Mouse (Mus musculus) lung, adult 2 months (tissue): Measurements from ENCODE around the gene Gm20388. TPM values are rescaled to one million over a fixed set of nuclear protein-coding genes. Genes with fewer than 3 reads are reported as not detected.

Source experiments
- DNase-seq: peaks from one replicate; pipeline ENCODE4 v3.0.0; 2022
- H3K4me1 ChIP-seq: fragments of 200-500 bp; 2 replicates; pipeline ENCODE4 v1.6.1; 2011; ENCODE audit warnings: low read length; ENCODE audit not compliant: control insufficient read depth, insufficient read depth
- H3K4me3 ChIP-seq: fragments of 200-500 bp; replicated peaks from 2 replicates; pipeline ENCODE3; 2011; ENCODE audit warnings: low read depth, mild to moderate bottlenecking, control low read depth, low read length; ENCODE audit errors: extremely low read depth
- CTCF ChIP-seq: fragments of 200-500 bp; IDR thresholded peaks from 2 replicates; pipeline ENCODE4 v1.5.1; 2011; ENCODE audit warnings: mild to moderate bottlenecking, low read length, control low read depth; ENCODE audit not compliant: insufficient read depth
- POLR2A ChIP-seq: fragments of 200-500 bp; IDR thresholded peaks from 2 replicates; pipeline ENCODE4 v1.6.1; 2011; ENCODE audit warnings: low read depth, mild to moderate bottlenecking, control low read depth, low read length, borderline replicate concordance; ENCODE audit errors: extremely low read depth
- WGBS: fragments of 180-500 bp; shearing (Covaris S2); methylation state at CpG from one replicate; pipeline ENCODE4 v1.1.7; 2018; 5-methylcytosine and 5-hydroxymethylcytosine counted together
- polyA plus RNA-seq: library from polyadenylated mRNA; depleted of rRNA; stranded (reverse); fragments of >200 nt; gene quantifications from 2 replicates; pipeline ENCODE4 v1.2.3, GENCODE M21; 2012

The Gm20388 gene
- polyA plus RNA-seq, 1 experiment = 67.8 TPM

DNA sequence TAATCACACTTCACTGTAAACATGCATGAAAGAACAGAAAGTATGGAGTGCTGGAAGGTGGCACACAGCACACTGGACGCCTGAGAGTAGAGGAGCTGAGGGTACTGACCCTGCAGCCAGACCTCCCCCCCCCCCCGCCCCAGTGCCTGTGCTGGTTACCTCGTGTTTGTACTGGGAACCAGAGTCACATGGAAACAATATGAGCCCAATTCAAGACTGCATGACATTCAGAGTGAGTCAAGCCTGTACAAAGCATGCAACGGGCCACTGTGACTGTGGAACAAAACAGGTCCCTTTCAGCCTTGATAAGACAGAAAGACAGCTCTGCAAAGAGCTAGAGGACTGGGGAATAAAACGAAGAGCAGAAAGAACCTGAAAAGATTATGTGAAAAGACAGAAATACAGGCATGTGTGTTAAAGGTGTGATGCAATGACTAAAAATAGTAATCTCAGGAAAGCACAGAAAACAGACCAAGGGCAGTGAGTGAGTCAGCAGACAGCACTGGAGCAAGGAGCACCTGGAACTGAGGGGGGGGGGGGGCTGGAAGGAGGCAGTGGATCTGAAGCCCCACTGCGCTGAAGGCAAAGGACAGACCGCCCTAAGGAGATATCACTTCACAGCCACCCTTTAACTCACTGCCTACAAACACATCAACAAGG, 3012.9 kb downstream of the Gm20388 start:
- Histone ChIP-seq H3K4me3 (no peak overlapping the region), H3K4me1 (peaks cover 16% of the 10 kb centered on the region)
- TF ChIP-seq POLR2A (no peak), CTCF (no peak)
- WGBS = 55% methylated on average over 7 of the region's 7 CpGs
- DNase-seq = no peak

DNA sequence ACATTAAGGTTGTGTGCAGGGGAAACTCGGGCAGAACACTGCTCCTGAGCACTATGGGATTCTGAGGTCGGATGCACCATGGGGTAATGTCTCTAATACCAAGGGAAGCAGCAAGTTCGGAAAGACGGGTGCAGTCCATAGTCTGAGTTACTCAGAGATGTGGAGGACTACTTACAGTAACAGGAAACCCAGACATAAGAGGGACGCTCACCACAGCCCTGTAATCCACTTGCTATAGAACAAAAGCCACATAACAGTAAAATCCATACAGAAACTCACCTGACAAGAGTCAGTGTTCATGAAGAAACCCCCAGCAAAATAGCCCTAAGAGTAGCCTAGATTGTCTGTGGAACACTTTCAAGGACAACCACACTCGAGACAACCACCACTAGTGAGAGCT, 3013.4 kb downstream of the Gm20388 start:
- Histone ChIP-seq H3K4me3 (no peak overlapping the region), H3K4me1 (peaks cover 17% of the 10 kb centered on the region)
- no peak for TF ChIP-seq CTCF
- TF ChIP-seq POLR2A = no peak
- DNase-seq = no peak
- 42% methylated on average over 6 of the region's 6 CpGs for WGBS

DNA sequence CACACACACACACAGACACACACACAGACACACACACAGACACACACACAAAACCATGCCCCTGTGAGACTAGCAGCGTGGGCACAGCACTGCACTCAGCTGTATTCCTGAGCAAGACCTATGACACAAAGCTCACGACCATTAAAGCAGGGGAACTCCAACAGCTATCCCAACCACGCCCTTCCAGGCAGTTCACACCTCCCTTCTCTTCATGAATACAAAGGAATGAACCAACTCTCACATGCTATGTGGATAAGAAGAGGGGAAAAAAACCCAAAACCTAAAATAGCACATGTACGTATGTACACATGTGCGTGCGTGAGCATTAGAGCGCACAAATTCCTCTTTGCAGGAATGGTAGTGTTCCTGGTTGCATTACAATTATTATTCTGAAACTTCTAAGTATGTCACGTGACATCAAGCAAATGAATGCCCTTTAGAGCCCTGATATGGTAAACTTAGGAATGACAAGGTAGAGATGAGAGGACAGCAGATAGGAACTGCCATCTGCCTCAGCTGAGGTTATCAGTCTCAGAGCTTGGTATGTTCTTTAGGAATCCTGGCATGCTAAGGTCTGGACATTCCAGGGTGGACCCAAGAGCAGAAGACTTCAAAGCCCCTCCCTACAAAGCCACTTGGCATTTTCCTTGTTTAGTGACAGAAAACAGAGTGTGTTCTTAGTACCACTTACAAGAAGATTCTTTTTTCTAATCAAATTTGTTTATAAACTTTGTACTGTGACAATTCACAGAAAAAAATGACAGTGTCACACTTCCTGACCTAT, 3015.5 kb downstream of the Gm20388 start:
- 72% methylated on average over 8 of the region's 8 CpGs for WGBS

DNA sequence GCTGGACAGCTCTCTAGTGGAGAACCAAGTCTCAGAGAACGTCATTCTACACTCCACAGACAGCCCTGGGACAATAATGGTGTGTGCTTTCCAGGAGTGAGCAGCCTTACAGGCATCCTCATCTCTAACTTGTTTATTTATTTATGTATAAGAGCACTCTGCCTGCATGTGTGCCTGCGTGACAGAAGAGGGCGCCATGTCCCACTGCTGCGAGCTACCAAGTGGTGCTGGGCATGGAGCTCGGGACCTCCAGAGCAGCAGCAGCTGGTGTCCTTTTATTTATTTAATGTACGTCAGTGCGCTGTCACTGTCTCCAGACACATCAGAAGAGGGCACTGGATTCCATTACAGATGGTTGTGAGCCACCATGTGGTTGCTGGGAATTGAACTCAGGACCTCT, 3016.1 kb downstream of the Gm20388 start:
- TF ChIP-seq CTCF (0 out of 2 replicates have a peak, but pooled peaks have one; percentile 27), POLR2A (no peak)
- Histone ChIP-seq H3K4me1 (peaks cover 21% of the 10 kb centered on the region), H3K4me3 (no peak overlapping the region)
- no peak for DNase-seq
- 77% methylated on average over 7 of the region's 7 CpGs for WGBS

More for the DNA sequence above, 3015.5 kb downstream of the Gm20388 start:
- TF ChIP-seq POLR2A = no peak
- no peak for TF ChIP-seq CTCF
- Histone ChIP-seq H3K4me3 (no peak overlapping the region), H3K4me1 (peaks cover 21% of the 10 kb centered on the region)
- DNase-seq = no peak

DNA sequence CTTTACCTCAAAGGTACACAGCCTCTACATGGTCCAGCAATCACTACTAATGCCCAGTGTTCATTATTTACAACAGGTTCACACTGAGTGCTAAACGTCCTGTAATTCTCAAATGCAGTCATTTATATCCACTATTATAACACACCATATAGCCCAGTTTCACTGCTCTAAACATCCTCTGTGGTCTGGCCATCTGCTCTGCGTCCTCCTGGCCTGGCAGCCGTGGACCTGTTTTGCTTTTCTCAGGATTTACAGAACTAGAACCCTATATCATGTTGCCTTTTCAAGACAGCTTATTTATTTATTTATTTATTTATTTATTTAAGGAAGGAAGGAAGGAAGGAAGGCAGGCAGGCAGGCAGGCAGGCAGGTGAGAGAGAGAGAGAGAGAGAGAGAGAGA, 3017.2 kb downstream of the Gm20388 start:
- Histone ChIP-seq H3K4me1 (peaks cover 28% of the 10 kb centered on the region), H3K4me3 (no peak overlapping the region)
- no peak for DNase-seq
- no peak for TF ChIP-seq POLR2A
- no peak for TF ChIP-seq CTCF
- 71% methylated on average over 3 of the region's 3 CpGs for WGBS

DNA sequence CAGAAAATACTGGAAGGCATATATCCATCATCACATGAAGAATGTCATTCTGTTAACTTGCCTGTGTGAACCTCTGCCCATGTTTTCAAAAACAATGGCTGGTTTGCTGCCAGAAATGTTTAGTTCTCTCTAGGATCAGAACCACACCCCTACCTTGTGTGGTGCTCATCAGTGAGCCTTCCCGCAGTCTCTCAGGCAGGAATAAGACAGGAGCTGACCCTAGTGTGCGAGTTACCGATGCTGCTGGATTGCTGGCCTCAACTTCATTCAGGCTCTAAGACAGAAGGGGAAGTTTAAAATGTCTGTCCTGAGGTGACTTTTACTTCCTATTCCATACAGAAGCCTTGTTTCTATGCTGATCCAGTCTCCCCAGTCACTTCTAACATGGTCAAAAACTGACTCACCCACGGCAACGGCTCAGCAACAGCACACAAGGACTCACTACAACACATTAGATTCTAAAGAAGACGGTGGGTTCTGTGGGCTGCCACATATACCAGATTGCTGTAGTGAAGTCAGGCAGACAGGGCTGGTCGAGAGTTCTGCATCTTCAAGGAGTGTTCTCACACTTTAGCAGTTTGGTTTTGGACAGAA, 3018.1 kb downstream of the Gm20388 start:
- DNase-seq = no peak
- H3K4me3 ChIP-seq = no peak overlapping the region
- no peak for TF ChIP-seq CTCF
- TF ChIP-seq POLR2A = no peak
- peaks cover 32% of the 10 kb centered on the region for H3K4me1 ChIP-seq
- 53% methylated on average over 7 of the region's 7 CpGs for WGBS

DNA sequence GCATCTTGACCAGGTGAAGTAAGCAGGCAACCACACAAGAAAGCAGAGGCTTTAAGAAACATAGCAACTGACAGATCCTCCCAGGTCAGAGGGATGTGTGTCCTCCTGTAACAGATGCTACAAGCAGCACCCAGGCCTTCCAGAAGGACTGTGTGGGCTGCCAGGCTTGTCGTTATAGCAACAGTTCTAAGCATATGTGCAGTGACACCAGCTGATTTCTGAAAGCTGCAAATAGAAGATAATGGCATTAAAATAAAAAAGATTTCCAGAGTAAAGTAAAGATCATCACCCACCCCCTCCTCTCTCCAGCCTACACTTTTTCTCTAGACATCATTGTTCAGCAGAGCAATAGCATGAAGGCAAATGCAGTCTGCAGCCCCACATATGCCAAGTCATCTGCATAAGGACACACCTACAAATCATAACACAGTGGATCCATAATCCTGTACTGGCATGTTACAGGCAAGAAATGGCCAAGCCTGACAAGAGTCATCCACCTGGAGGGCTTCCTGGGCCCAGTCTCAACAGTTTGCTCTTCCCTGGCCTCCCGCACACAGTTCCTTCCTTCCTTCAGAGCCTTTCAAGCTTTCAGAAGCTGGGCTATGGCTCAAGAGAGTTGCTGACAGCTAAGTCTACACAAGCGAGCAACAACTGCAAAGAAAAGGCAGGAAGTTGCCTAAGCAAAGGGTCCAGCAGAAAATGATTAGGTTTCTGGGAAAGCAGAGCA, 3021.4 kb downstream of the Gm20388 start:
- TF ChIP-seq POLR2A = no peak
- TF ChIP-seq CTCF = no peak
- Histone ChIP-seq H3K4me3 (no peak overlapping the region), H3K4me1 (peaks cover 31% of the 10 kb centered on the region)
- DNase-seq = no peak
- WGBS = 31% methylated on average over 3 of the region's 3 CpGs

DNA sequence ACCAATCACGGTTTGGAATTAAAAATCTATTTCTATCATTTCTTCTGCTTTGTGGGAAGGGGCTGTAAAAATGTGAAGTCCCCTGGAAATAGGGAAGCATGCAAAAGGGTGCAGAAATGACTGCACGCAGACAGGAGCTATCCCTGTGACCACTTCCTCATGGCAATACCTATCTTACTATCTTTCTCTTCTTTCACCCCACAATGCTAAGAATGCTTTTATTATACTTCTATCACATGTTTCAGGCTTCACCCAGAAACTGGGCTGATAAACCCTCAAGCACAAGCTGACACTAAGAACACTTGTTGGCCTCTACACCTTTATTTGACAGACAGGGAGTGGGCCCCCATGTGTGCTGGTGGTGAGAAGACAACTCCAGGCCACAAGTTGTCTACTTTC, 3021.9 kb downstream of the Gm20388 start:
- peaks cover 35% of the 10 kb centered on the region for H3K4me1 ChIP-seq
- DNase-seq = no peak
- H3K4me3 ChIP-seq = no peak overlapping the region
- TF ChIP-seq CTCF (no peak), POLR2A (no peak)
- 55% methylated on average over 2 of the region's 2 CpGs for WGBS

DNA sequence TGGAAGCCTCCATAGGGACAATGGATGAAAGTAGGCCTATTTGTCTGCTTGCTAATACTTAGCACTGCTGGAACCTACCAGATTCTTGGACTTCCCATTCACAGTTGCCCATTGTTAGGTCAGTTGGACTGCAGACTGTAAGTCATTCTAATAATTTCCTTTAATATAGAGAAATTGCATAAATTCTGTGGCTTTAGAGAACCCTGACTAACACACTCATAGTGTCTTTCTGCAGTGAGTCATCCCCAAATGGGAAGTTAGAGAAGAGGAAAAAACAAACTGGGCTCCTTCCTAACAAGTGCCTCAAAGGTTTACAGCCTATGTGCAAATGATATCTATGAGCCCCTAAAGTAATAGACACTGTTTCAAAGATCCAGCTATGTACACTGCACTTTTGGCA, 3023.3 kb downstream of the Gm20388 start:
- TF ChIP-seq POLR2A (no peak), CTCF (no peak)
- Histone ChIP-seq H3K4me3 (no peak overlapping the region), H3K4me1 (peaks cover 40% of the 10 kb centered on the region)
- no peak for DNase-seq
